Mouse (Mus musculus): Measurements from ENCODE around the gene Map2k5. TPM values are rescaled to one million over a fixed set of nuclear protein-coding genes. Genes with fewer than 3 reads are reported as not detected.
A peak's percentile ranks its signal among the peaks of the same experiment; 100 is the strongest.

The Map2k5 gene
- polyA plus RNA-seq, 1 experiment from 2014 or later: 33.9 TPM

GRCm38 (mm10) chr9:63142335-63143036 is 235.2 kb downstream of the Map2k5 start:
- peak overlapping the region; percentile 2 for H3K4me2 ChIP-seq

GRCm38 (mm10) chr9:63141641-63142334 is 235.9 kb downstream of the Map2k5 start:
- Histone ChIP-seq H3K27ac (no peak overlapping the region), H3K36me3 (ENCODE audit: poor library complexity, severe bottlenecking) (no peaks in the 10 kb centered on the region), H3K9ac (no peak overlapping the region), H3K4me1 (peaks cover 43% of the 10 kb centered on the region), H3K4me3 (peak overlapping the region; percentile 21), H3K27me3 (peaks cover 100% of the 10 kb centered on the region), H3K4me2 (peak overlapping the region; percentile 2; the same call in 1 of the 2 replicates), H3K9me3 (replicated peaks) (no peaks in the 10 kb centered on the region)
- 2% methylated on average over 24 of the region's 24 CpGs for WGBS
- no peak for ATAC-seq

More at GRCm38 (mm10) chr9:63142335-63143036, 235.2 kb downstream of the Map2k5 start:
- Histone ChIP-seq H3K4me1 (peaks cover 46% of the 10 kb centered on the region), H3K27ac (no peak overlapping the region), H3K36me3 (ENCODE audit: poor library complexity, severe bottlenecking) (no peaks in the 10 kb centered on the region), H3K27me3 (peaks cover 100% of the 10 kb centered on the region), H3K4me3 (peak overlapping the region; percentile 21), H3K9ac (no peak overlapping the region), H3K9me3 (replicated peaks) (no peaks in the 10 kb centered on the region)
- WGBS: under 1% methylated on average over 42 of the region's 42 CpGs
- no peak for ATAC-seq

GRCm38 (mm10) chr9:63140211-63140610 is 237.5 kb downstream of the Map2k5 start:
- under 1% methylated on average over 9 of the region's 9 CpGs for WGBS
- H3K9me3 ChIP-seq (replicated peaks): no peaks in the 10 kb centered on the region
- peaks cover 37% of the 10 kb centered on the region for H3K4me1 ChIP-seq
- H3K27me3 ChIP-seq: peaks cover 98% of the 10 kb centered on the region
- H3K9ac ChIP-seq: no peak overlapping the region
- ATAC-seq: no peak
- H3K27ac ChIP-seq: no peak overlapping the region
- H3K4me2 ChIP-seq: no peak overlapping the region
- H3K4me3 ChIP-seq: no peak overlapping the region
- H3K36me3 ChIP-seq (ENCODE audit: poor library complexity, severe bottlenecking): no peaks in the 10 kb centered on the region

GRCm38 (mm10) chr9:63139661-63140060 is 238.0 kb downstream of the Map2k5 start:
- no peak for ATAC-seq

GRCm38 (mm10) chr9:63138481-63138967 is 239.2 kb downstream of the Map2k5 start:
- Histone ChIP-seq H3K36me3 (ENCODE audit: poor library complexity, severe bottlenecking) (no peaks in the 10 kb centered on the region), H3K4me2 (peak overlapping the region; percentile 51), H3K27ac (no peak overlapping the region), H3K4me1 (peaks cover 39% of the 10 kb centered on the region), H3K4me3 (peak overlapping the region; percentile 23), H3K27me3 (peaks cover 98% of the 10 kb centered on the region), H3K9me3 (replicated peaks) (no peaks in the 10 kb centered on the region), H3K9ac (no peak overlapping the region)
- ATAC-seq: no peak
- WGBS: under 1% methylated on average over 31 of the region's 31 CpGs

More at GRCm38 (mm10) chr9:63139661-63140060, 238.0 kb downstream of the Map2k5 start:
- 3% methylated on average over 17 of the region's 17 CpGs for WGBS
- H3K9ac ChIP-seq: no peak overlapping the region
- no peak overlapping the region for H3K4me3 ChIP-seq
- H3K27ac ChIP-seq: no peak overlapping the region
- peaks cover 98% of the 10 kb centered on the region for H3K27me3 ChIP-seq
- peaks cover 37% of the 10 kb centered on the region for H3K4me1 ChIP-seq
- H3K9me3 ChIP-seq (replicated peaks): no peaks in the 10 kb centered on the region
- H3K36me3 ChIP-seq (ENCODE audit: poor library complexity, severe bottlenecking): no peaks in the 10 kb centered on the region
- H3K4me2 ChIP-seq: no peak overlapping the region

GRCm38 (mm10) chr9:63137615-63137915 is 240.1 kb downstream of the Map2k5 start:
- no peak overlapping the region for H3K27ac ChIP-seq
- H3K4me1 ChIP-seq: peaks cover 39% of the 10 kb centered on the region
- H3K36me3 ChIP-seq (ENCODE audit: poor library complexity, severe bottlenecking): no peaks in the 10 kb centered on the region
- H3K4me2 ChIP-seq: no peak overlapping the region
- no peak for ATAC-seq
- peaks cover 91% of the 10 kb centered on the region for H3K27me3 ChIP-seq
- no peak overlapping the region for H3K4me3 ChIP-seq
- 3% methylated on average over 6 of the region's 6 CpGs for WGBS
- no peak overlapping the region for H3K9ac ChIP-seq
- no peaks in the 10 kb centered on the region for H3K9me3 ChIP-seq (replicated peaks)

GRCm38 (mm10) chr9:63136756-63137614 is 240.7 kb downstream of the Map2k5 start:
- no peak for ATAC-seq
- 0 out of 2 replicates have a peak overlapping the region, but pooled peaks have one; percentile 10 for H3K4me3 ChIP-seq
- no peak overlapping the region for H3K9ac ChIP-seq
- no peaks in the 10 kb centered on the region for H3K9me3 ChIP-seq (replicated peaks)
- H3K4me2 ChIP-seq: no peak overlapping the region
- peaks cover 86% of the 10 kb centered on the region for H3K27me3 ChIP-seq
- 2% methylated on average over 19 of the region's 19 CpGs for WGBS
- H3K27ac ChIP-seq: no peak overlapping the region
- H3K4me1 ChIP-seq: peaks cover 37% of the 10 kb centered on the region
- no peaks in the 10 kb centered on the region for H3K36me3 ChIP-seq (ENCODE audit: poor library complexity, severe bottlenecking)

- ATAC-seq: no peak
- WGBS: 5% methylated on average over 8 of the region's 8 CpGs
- no peak overlapping the region for H3K27ac ChIP-seq
- H3K4me2 ChIP-seq: no peak overlapping the region
- H3K27me3 ChIP-seq: peaks cover 82% of the 10 kb centered on the region
- H3K36me3 ChIP-seq (ENCODE audit: poor library complexity, severe bottlenecking): no peaks in the 10 kb centered on the region
- H3K4me3 ChIP-seq: 0 out of 2 replicates have a peak overlapping the region, but pooled peaks have one; percentile 10
- no peaks in the 10 kb centered on the region for H3K9me3 ChIP-seq (replicated peaks)
- H3K4me1 ChIP-seq: peaks cover 44% of the 10 kb centered on the region
- no peak overlapping the region for H3K9ac ChIP-seq
Measured at GRCm38 (mm10) chr9:63136241-63136640, 241.5 kb downstream of the Map2k5 start.

GRCm38 (mm10) chr9:63135801-63136200 is 241.9 kb downstream of the Map2k5 start:
- WGBS: under 1% methylated on average over 16 of the region's 16 CpGs
- Histone ChIP-seq H3K4me2 (peak overlapping the region; percentile 57), H3K9me3 (replicated peaks) (no peaks in the 10 kb centered on the region), H3K27ac (no peak overlapping the region), H3K36me3 (ENCODE audit: poor library complexity, severe bottlenecking) (no peaks in the 10 kb centered on the region), H3K4me1 (peaks cover 46% of the 10 kb centered on the region), H3K27me3 (peaks cover 82% of the 10 kb centered on the region), H3K4me3 (peak overlapping the region; percentile 31), H3K9ac (0 out of 2 replicates have a peak overlapping the region, but pooled peaks have one; percentile 26)
- no peak for ATAC-seq

- Histone ChIP-seq H3K36me3 (ENCODE audit: poor library complexity, severe bottlenecking) (no peaks in the 10 kb centered on the region), H3K4me3 (peak overlapping the region; percentile 31), H3K4me1 (peaks cover 46% of the 10 kb centered on the region), H3K27ac (no peak overlapping the region), H3K27me3 (peaks cover 82% of the 10 kb centered on the region), H3K4me2 (peak overlapping the region; percentile 57), H3K9me3 (replicated peaks) (no peaks in the 10 kb centered on the region), H3K9ac (0 out of 2 replicates have a peak overlapping the region, but pooled peaks have one; percentile 26)
- WGBS: 3% methylated on average over 11 of the region's 11 CpGs
- ATAC-seq: no peak
Measured at GRCm38 (mm10) chr9:63135356-63135755, 242.3 kb downstream of the Map2k5 start.

GRCm38 (mm10) chr9:63133659-63134058 is 244.0 kb downstream of the Map2k5 start:
- peak overlapping the region; percentile 62 for H3K9ac ChIP-seq
- WGBS: 13% methylated on average over 6 of the region's 6 CpGs
- H3K27ac ChIP-seq: no peak overlapping the region
- H3K27me3 ChIP-seq: peaks cover 74% of the 10 kb centered on the region
- no peaks in the 10 kb centered on the region for H3K9me3 ChIP-seq (replicated peaks)
- no peak for ATAC-seq
- H3K4me3 ChIP-seq: peak overlapping the region; percentile 39
- no peaks in the 10 kb centered on the region for H3K36me3 ChIP-seq (ENCODE audit: poor library complexity, severe bottlenecking)
- peaks cover 42% of the 10 kb centered on the region for H3K4me1 ChIP-seq
- H3K4me2 ChIP-seq: peak overlapping the region; percentile 66

All from forebrain, embryonic 13.5 days (tissue).